Mouse (Mus musculus) cerebellum, postnatal 25 days (tissue): ENCODE results near the gene Plcb2.

Experiments
- DNase-seq, 2 experiments: peaks; one replicate each; pipeline ENCODE4 v3.0.0; 2021; ENCODE audit warnings: mixed read lengths in 2 of 2

Gene Plcb2

GRCm38 (mm10) chr2:118728337-118728736 lies at the start of gene Plcb2:
Gene Plcb2 (minus strand): TSS chr2:118728438.
- no peak for DNase-seq

- DNase-seq, result peak in 1 of 2 experiments; percentile 39
Observed at GRCm38 (mm10) chr2:118776295-118776694, 48.1 kb upstream of the Plcb2 start.

GRCm38 (mm10) chr2:118775846-118776245 lies 47.6 kb upstream of the Plcb2 start:
- peak; percentile 74 to 77 for DNase-seq

GRCm38 (mm10) chr2:118775396-118775795 lies 47.2 kb upstream of the Plcb2 start:
- peak; percentile 41 to 55 for DNase-seq

GRCm38 (mm10) chr2:118774536-118774935 lies 46.3 kb upstream of the Plcb2 start:
- no peak for DNase-seq

- no peak for DNase-seq
Observed at GRCm38 (mm10) chr2:118772158-118772874, 44.1 kb upstream of the Plcb2 start, which contains the start of gene Phgr1. Gene Phgr1 (plus strand): TSS chr2:118772769.

GRCm38 (mm10) chr2:118766041-118767033 lies 38.1 kb upstream of the Plcb2 start:
- DNase-seq, result no peak

- no peak for DNase-seq
Observed at GRCm38 (mm10) chr2:118764875-118765274, 36.6 kb upstream of the Plcb2 start.

- peak; percentile 59 to 77 for DNase-seq
Observed at GRCm38 (mm10) chr2:118764094-118764831, 36.0 kb upstream of the Plcb2 start.

GRCm38 (mm10) chr2:118763469-118763868 lies 35.2 kb upstream of the Plcb2 start:
- DNase-seq, result no peak

GRCm38 (mm10) chr2:118762784-118763148 lies 34.5 kb upstream of the Plcb2 start:
- DNase-seq, result no peak

- DNase-seq, result peak; percentile 91 to 93
Observed at GRCm38 (mm10) chr2:118761906-118762783, 33.9 kb upstream of the Plcb2 start, which contains the start of gene Ccdc9b. Gene Ccdc9b (minus strand): TSS chr2:118762661.

- peak in 1 of 2 experiments; percentile 36 for DNase-seq
Observed at GRCm38 (mm10) chr2:118761358-118761757, 33.1 kb upstream of the Plcb2 start.

- DNase-seq, result peak in 1 of 2 experiments; percentile 13
Observed at GRCm38 (mm10) chr2:118760311-118761025, 32.2 kb upstream of the Plcb2 start.

- peak; percentile 45 to 70 for DNase-seq
Observed at GRCm38 (mm10) chr2:118759828-118760227, 31.6 kb upstream of the Plcb2 start.

- DNase-seq, result peak; percentile 2
Observed at GRCm38 (mm10) chr2:118756103-118756502, 27.9 kb upstream of the Plcb2 start.

- peak in 1 of 2 experiments; percentile 0 for DNase-seq
Observed at GRCm38 (mm10) chr2:118755407-118755806, 27.2 kb upstream of the Plcb2 start.

- peak; percentile 0 to 1 for DNase-seq
Observed at GRCm38 (mm10) chr2:118754143-118754542, 25.9 kb upstream of the Plcb2 start.

GRCm38 (mm10) chr2:118752792-118753108 lies 24.5 kb upstream of the Plcb2 start:
- no peak for DNase-seq

- DNase-seq, result peak; percentile 10 to 16
Observed at GRCm38 (mm10) chr2:118751896-118752791, 23.9 kb upstream of the Plcb2 start.
